Mouse (Mus musculus): Measurements from ENCODE around the gene Sytl2. TPM values are rescaled to one million over a fixed set of nuclear protein-coding genes. Genes with fewer than 3 reads are reported as not detected.

Sytl2 gene
- polyA plus RNA-seq, 1 experiment, result 2.3 TPM

- no peaks in the 10 kb centered on the region for H3K36me3 ChIP-seq (ENCODE audit: control insufficient read depth, insufficient read depth, low read length, poor library complexity, severe bottlenecking)
- H3K27me3 ChIP-seq (ENCODE audit: control insufficient read depth, insufficient read depth, low read length, poor library complexity, severe bottlenecking), result no peaks in the 10 kb centered on the region; the same call in 1 of the 2 replicates
- TF ChIP-seq EP300 (IDR thresholded peaks at IDR 0.05; ENCODE audit: insufficient read depth, low read depth, low read length) (no peak), CTCF (IDR thresholded peaks at IDR 0.05; ENCODE audit: low read depth, low read length) (no peak), POLR2A (IDR thresholded peaks at IDR 0.05; ENCODE audit: insufficient read depth, low read length) (no peak)
These were observed 30.5 kb downstream of the Sytl2 start for GRCm38 (mm10) chr7:90332483-90333065.

GRCm38 (mm10) chr7:90334362-90334761, 32.3 kb downstream of the Sytl2 start:
- H3K4me3 ChIP-seq (ENCODE audit: low read depth, low read length), result no peak overlapping the region
- no peaks in the 10 kb centered on the region; the same call in 1 of the 2 replicates for H3K27me3 ChIP-seq (ENCODE audit: control insufficient read depth, insufficient read depth, low read length, poor library complexity, severe bottlenecking)
- H3K9ac ChIP-seq (ENCODE audit: low read depth, poor library complexity, severe bottlenecking), result no peak overlapping the region
- no peak overlapping the region for H3K27ac ChIP-seq (ENCODE audit: insufficient read depth, low read length)
- TF ChIP-seq CTCF (IDR thresholded peaks at IDR 0.05; ENCODE audit: low read depth, low read length), result no peak
- no peak for TF ChIP-seq POLR2A (IDR thresholded peaks at IDR 0.05; ENCODE audit: insufficient read depth, low read length)
- no peak for TF ChIP-seq EP300 (IDR thresholded peaks at IDR 0.05; ENCODE audit: insufficient read depth, low read depth, low read length)
- no peaks in the 10 kb centered on the region for H3K36me3 ChIP-seq (ENCODE audit: control insufficient read depth, insufficient read depth, low read length, poor library complexity, severe bottlenecking)
- no peaks in the 10 kb centered on the region for H3K9me3 ChIP-seq (replicated peaks; ENCODE audit: control insufficient read depth, insufficient read depth, low read length, poor library complexity, severe bottlenecking)
- H3K4me1 ChIP-seq (ENCODE audit: control insufficient read depth, insufficient read depth, low read length), result no peaks in the 10 kb centered on the region

More at GRCm38 (mm10) chr7:90332483-90333065, 30.5 kb downstream of the Sytl2 start:
- Histone ChIP-seq H3K4me1 (ENCODE audit: control insufficient read depth, insufficient read depth, low read length) (no peaks in the 10 kb centered on the region), H3K9me3 (replicated peaks; ENCODE audit: control insufficient read depth, insufficient read depth, low read length, poor library complexity, severe bottlenecking) (no peaks in the 10 kb centered on the region), H3K4me3 (ENCODE audit: low read depth, low read length) (no peak overlapping the region), H3K9ac (ENCODE audit: low read depth, poor library complexity, severe bottlenecking) (no peak overlapping the region), H3K27ac (ENCODE audit: insufficient read depth, low read length) (no peak overlapping the region)

- no peak overlapping the region for H3K27ac ChIP-seq (ENCODE audit: insufficient read depth, low read length)
- H3K36me3 ChIP-seq (ENCODE audit: control insufficient read depth, insufficient read depth, low read length, poor library complexity, severe bottlenecking), result no peaks in the 10 kb centered on the region
- no peaks in the 10 kb centered on the region for H3K9me3 ChIP-seq (replicated peaks; ENCODE audit: control insufficient read depth, insufficient read depth, low read length, poor library complexity, severe bottlenecking)
- no peaks in the 10 kb centered on the region; the same call in 1 of the 2 replicates for H3K27me3 ChIP-seq (ENCODE audit: control insufficient read depth, insufficient read depth, low read length, poor library complexity, severe bottlenecking)
- no peak for TF ChIP-seq CTCF (IDR thresholded peaks at IDR 0.05; ENCODE audit: low read depth, low read length)
- TF ChIP-seq POLR2A (IDR thresholded peaks at IDR 0.05; ENCODE audit: insufficient read depth, low read length), result no peak
- TF ChIP-seq EP300 (IDR thresholded peaks at IDR 0.05; ENCODE audit: insufficient read depth, low read depth, low read length), result no peak
- H3K4me3 ChIP-seq (ENCODE audit: low read depth, low read length), result no peak overlapping the region
- no peak overlapping the region for H3K9ac ChIP-seq (ENCODE audit: low read depth, poor library complexity, severe bottlenecking)
- no peaks in the 10 kb centered on the region for H3K4me1 ChIP-seq (ENCODE audit: control insufficient read depth, insufficient read depth, low read length)
These were observed 32.8 kb downstream of the Sytl2 start for GRCm38 (mm10) chr7:90334831-90335230.

- H3K9me3 ChIP-seq (replicated peaks; ENCODE audit: control insufficient read depth, insufficient read depth, low read length, poor library complexity, severe bottlenecking), result no peaks in the 10 kb centered on the region
- H3K4me3 ChIP-seq (ENCODE audit: low read depth, low read length), result no peak overlapping the region
- H3K9ac ChIP-seq (ENCODE audit: low read depth, poor library complexity, severe bottlenecking), result no peak overlapping the region
- TF ChIP-seq POLR2A (IDR thresholded peaks at IDR 0.05; ENCODE audit: insufficient read depth, low read length) (no peak), CTCF (IDR thresholded peaks at IDR 0.05; ENCODE audit: low read depth, low read length) (no peak), EP300 (IDR thresholded peaks at IDR 0.05; ENCODE audit: insufficient read depth, low read depth, low read length) (no peak)
- H3K27me3 ChIP-seq (ENCODE audit: control insufficient read depth, insufficient read depth, low read length, poor library complexity, severe bottlenecking), result no peaks in the 10 kb centered on the region; the same call in 1 of the 2 replicates
- H3K4me1 ChIP-seq (ENCODE audit: control insufficient read depth, insufficient read depth, low read length), result no peaks in the 10 kb centered on the region
- H3K36me3 ChIP-seq (ENCODE audit: control insufficient read depth, insufficient read depth, low read length, poor library complexity, severe bottlenecking), result no peaks in the 10 kb centered on the region
- no peak overlapping the region for H3K27ac ChIP-seq (ENCODE audit: insufficient read depth, low read length)
These were observed 33.7 kb downstream of the Sytl2 start for GRCm38 (mm10) chr7:90335755-90336194.

- Histone ChIP-seq H3K9ac (ENCODE audit: low read depth, poor library complexity, severe bottlenecking) (no peak overlapping the region), H3K27ac (ENCODE audit: insufficient read depth, low read length) (no peak overlapping the region), H3K36me3 (ENCODE audit: control insufficient read depth, insufficient read depth, low read length, poor library complexity, severe bottlenecking) (no peaks in the 10 kb centered on the region), H3K27me3 (ENCODE audit: control insufficient read depth, insufficient read depth, low read length, poor library complexity, severe bottlenecking) (no peaks in the 10 kb centered on the region; the same call in 1 of the 2 replicates), H3K9me3 (replicated peaks; ENCODE audit: control insufficient read depth, insufficient read depth, low read length, poor library complexity, severe bottlenecking) (peaks cover 4% of the 10 kb centered on the region; the same call in 1 of the 2 replicates), H3K4me3 (ENCODE audit: low read depth, low read length) (no peak overlapping the region), H3K4me1 (ENCODE audit: control insufficient read depth, insufficient read depth, low read length) (no peaks in the 10 kb centered on the region)
- TF ChIP-seq CTCF (IDR thresholded peaks at IDR 0.05; ENCODE audit: low read depth, low read length), result no peak
- TF ChIP-seq EP300 (IDR thresholded peaks at IDR 0.05; ENCODE audit: insufficient read depth, low read depth, low read length), result no peak
- TF ChIP-seq POLR2A (IDR thresholded peaks at IDR 0.05; ENCODE audit: insufficient read depth, low read length), result no peak
These were observed 39.3 kb downstream of the Sytl2 start for GRCm38 (mm10) chr7:90341212-90341957.

- peaks cover 4% of the 10 kb centered on the region; the same call in 1 of the 2 replicates for H3K9me3 ChIP-seq (replicated peaks; ENCODE audit: control insufficient read depth, insufficient read depth, low read length, poor library complexity, severe bottlenecking)
- no peak overlapping the region for H3K9ac ChIP-seq (ENCODE audit: low read depth, poor library complexity, severe bottlenecking)
- no peaks in the 10 kb centered on the region for H3K27me3 ChIP-seq (ENCODE audit: control insufficient read depth, insufficient read depth, low read length, poor library complexity, severe bottlenecking)
- TF ChIP-seq EP300 (IDR thresholded peaks at IDR 0.05; ENCODE audit: insufficient read depth, low read depth, low read length), result no peak
- TF ChIP-seq POLR2A (IDR thresholded peaks at IDR 0.05; ENCODE audit: insufficient read depth, low read length), result no peak
- TF ChIP-seq CTCF (IDR thresholded peaks at IDR 0.05; ENCODE audit: low read depth, low read length), result no peak
- no peak overlapping the region for H3K27ac ChIP-seq (ENCODE audit: insufficient read depth, low read length)
- no peak overlapping the region for H3K4me3 ChIP-seq (ENCODE audit: low read depth, low read length)
- H3K36me3 ChIP-seq (ENCODE audit: control insufficient read depth, insufficient read depth, low read length, poor library complexity, severe bottlenecking), result no peaks in the 10 kb centered on the region
- no peaks in the 10 kb centered on the region for H3K4me1 ChIP-seq (ENCODE audit: control insufficient read depth, insufficient read depth, low read length)
These were observed 42.9 kb downstream of the Sytl2 start for GRCm38 (mm10) chr7:90344903-90345302.

All from ES-Bruce4 (cell line).